Mouse (Mus musculus) hindbrain, embryonic 12.5 days (tissue): ENCODE measurements around the gene Smc1b. TPM values are rescaled to one million over a fixed set of nuclear protein-coding genes. Genes with fewer than 3 reads are reported as not detected.

ENCODE experiments used
- polyA plus RNA-seq: library from polyadenylated mRNA; unstranded; fragments of >200 nt; fragmentation: Nextera tagmentation; extraction: Ambion mirVana; gene quantifications from 2 replicates; pipeline ENCODE4 v1.2.1, GENCODE M21; 2016

Smc1b gene
- polyA plus RNA-seq, 1 experiment from 2014 or later = 0.28 TPM

Other genes with a start within 250 kb of the Smc1b start
- gene Gm29666, start 211.9 kb downstream of the Smc1b start, polyA plus RNA-seq = 0.77 and 0.88 TPM in 2 replicates
- 56.4 and 58.0 TPM in 2 replicates for gene Nup50, start 208.6 kb downstream of the Smc1b start, polyA plus RNA-seq
- gene 5031439G07Rik, start 143.4 kb downstream of the Smc1b start, polyA plus RNA-seq = 18.7 TPM in 2 replicates
- gene Upk3a, start 114.8 kb downstream of the Smc1b start, polyA plus RNA-seq = 0.19 and 0.21 TPM in 2 replicates
- 22.2 and 24.5 TPM in 2 replicates for gene Fam118a, start 103.0 kb downstream of the Smc1b start, polyA plus RNA-seq
- 1.1 and 1.4 TPM in 2 replicates for gene Ribc2, start 114 bp upstream of the Smc1b start, polyA plus RNA-seq
- gene Fbln1, start 74.0 kb upstream of the Smc1b start, polyA plus RNA-seq = 110 and 127 TPM in 2 replicates
- 402 and 422 TPM in 2 replicates for gene Atxn10, start 204.3 kb upstream of the Smc1b start, polyA plus RNA-seq